Comparison of ENCODE assay signal across 19 mouse cellular contexts in genomic region chr16:32783324-32784062, GRCm38 (mm10). TPM values are rescaled to one million over a fixed set of nuclear protein-coding genes. Genes with fewer than 3 reads are reported as not detected.
DNase-seq lines count a peak whose midpoint lies in the region; ATAC-seq and TF ChIP-seq lines count a peak whose summit lies in the region.
"Had no signal": no experiment of that assay in that cellular context is flagged by ENCODE, and none has a peak within 500 bp of the region (broad histone marks: within the 10 kb centered on the region; RNA-seq: fewer than 3 reads in every experiment).

No protein-coding gene starts in this region.

- DNase-seq in midbrain, embryonic 10.5 days (ENCODE audit: low spot score): no peak
- DNase-seq in thymus, postnatal 10 days (ENCODE audit: low spot score in 2 of 2): no peak
- DNase-seq: cerebellum, adult 2 months; gastrocnemius, postnatal 14 days; heart, postnatal 36 days; layer of hippocampus, postnatal 36 days; right cerebral cortex, postnatal 25 days had no signal

- H3K27me3 ChIP-seq in intestine, embryonic 16.5 days (replicated peaks; ENCODE audit: control insufficient read depth, insufficient read depth, low read length): no peaks in the 10 kb centered on the region
- no peaks in the 10 kb centered on the region for H3K27me3 ChIP-seq in intestine, embryonic 15.5 days (replicated peaks)
- H3K27me3 ChIP-seq in midbrain, embryonic 10.5 days (ENCODE audit: low read depth, poor library complexity, severe bottlenecking): no peaks in the 10 kb centered on the region
- H3K27me3 ChIP-seq in midbrain, embryonic 16.5 days (ENCODE audit: control insufficient read depth, insufficient read depth, low read depth, low read length): no peaks in the 10 kb centered on the region
- no peaks in the 10 kb centered on the region for H3K27me3 ChIP-seq in hindbrain, embryonic 13.5 days
- H3K27me3 ChIP-seq in small intestine, adult 2 months (ENCODE audit: control insufficient read depth, insufficient read depth, low read length): no peaks in the 10 kb centered on the region

- TF ChIP-seq CTCF in small intestine, adult 2 months (IDR thresholded peaks at IDR 0.05; ENCODE audit: extremely low read depth, insufficient read length, insufficient replicate concordance, low read depth, low read length): no peak

- no peak overlapping the region for H3K4me3 ChIP-seq in intestine, embryonic 16.5 days (ENCODE audit: low read length)
- no peak overlapping the region for H3K4me3 ChIP-seq in intestine, embryonic 15.5 days (replicated peaks)
- no peak overlapping the region for H3K4me3 ChIP-seq in midbrain, embryonic 10.5 days
- H3K4me3 ChIP-seq in midbrain, embryonic 16.5 days (ENCODE audit: low read depth, low read length): no peak overlapping the region
- H3K4me3 ChIP-seq in hindbrain, embryonic 13.5 days: no peak overlapping the region
- no peak overlapping the region for H3K4me3 ChIP-seq in small intestine, adult 2 months (ENCODE audit: low read depth, low read length)
- H3K4me3 ChIP-seq: heart, embryonic 12.5 days had no signal

- no peaks in the 10 kb centered on the region for H3K36me3 ChIP-seq in intestine, embryonic 16.5 days (ENCODE audit: control insufficient read depth, insufficient read depth, low read length)
- no peaks in the 10 kb centered on the region for H3K36me3 ChIP-seq in intestine, embryonic 15.5 days
- H3K36me3 ChIP-seq in midbrain, embryonic 10.5 days: no peaks in the 10 kb centered on the region
- H3K36me3 ChIP-seq in midbrain, embryonic 16.5 days (ENCODE audit: control insufficient read depth, insufficient read depth, low read length): no peaks in the 10 kb centered on the region
- H3K36me3 ChIP-seq in hindbrain, embryonic 13.5 days: no peaks in the 10 kb centered on the region
- peaks cover 8% of the 10 kb centered on the region for H3K36me3 ChIP-seq in small intestine, adult 2 months (ENCODE audit: control insufficient read depth, insufficient read depth, low read length)
- H3K36me3 ChIP-seq: heart, embryonic 12.5 days had no signal

- TF ChIP-seq POLR2A in small intestine, adult 2 months (IDR thresholded peaks at IDR 0.05; ENCODE audit: low read depth, low read length): no peak

- H3K4me1 ChIP-seq in intestine, embryonic 16.5 days (ENCODE audit: control insufficient read depth, insufficient read depth, low read length): 0 out of 2 replicates have a peak, but pooled peaks cover 4% of the 10 kb centered on the region
- H3K4me1 ChIP-seq in intestine, embryonic 15.5 days (replicated peaks): no peaks in the 10 kb centered on the region
- peaks cover 15% of the 10 kb centered on the region for H3K4me1 ChIP-seq in midbrain, embryonic 10.5 days
- H3K4me1 ChIP-seq in midbrain, embryonic 16.5 days (ENCODE audit: control insufficient read depth, insufficient read depth, low read length): no peaks in the 10 kb centered on the region
- peaks cover 22% of the 10 kb centered on the region for H3K4me1 ChIP-seq in hindbrain, embryonic 13.5 days (replicated peaks)
- H3K4me1 ChIP-seq in small intestine, adult 2 months (ENCODE audit: control insufficient read depth, insufficient read depth, insufficient read length, low read length): no peaks in the 10 kb centered on the region

- no peak overlapping the region for H3K9ac ChIP-seq in intestine, embryonic 16.5 days (ENCODE audit: low read depth, low read length)
- no peak overlapping the region for H3K9ac ChIP-seq in intestine, embryonic 15.5 days
- H3K9ac ChIP-seq in midbrain, embryonic 16.5 days (ENCODE audit: low read depth, low read length): no peak overlapping the region
- H3K9ac ChIP-seq in hindbrain, embryonic 13.5 days: no peak overlapping the region
- H3K9ac ChIP-seq: heart, embryonic 12.5 days; liver, embryonic 14.5 days had no signal

- no peak overlapping the region for H3K4me2 ChIP-seq in intestine, embryonic 16.5 days (ENCODE audit: low read depth, low read length)
- H3K4me2 ChIP-seq in intestine, embryonic 15.5 days (replicated peaks): no peak overlapping the region
- no peak overlapping the region for H3K4me2 ChIP-seq in midbrain, embryonic 16.5 days (ENCODE audit: low read length)
- no peak overlapping the region for H3K4me2 ChIP-seq in hindbrain, embryonic 13.5 days
- H3K4me2 ChIP-seq: heart, embryonic 12.5 days had no signal

- peak; percentile 36; the same call in 1 of the 2 replicates for ATAC-seq in intestine, embryonic 16.5 days
- ATAC-seq in intestine, embryonic 15.5 days: no peak
- no peak for ATAC-seq in midbrain, embryonic 16.5 days
- ATAC-seq in hindbrain, embryonic 13.5 days (ENCODE audit: low FRiP score): no peak

- 46% methylated on average over 5 of the region's 5 CpGs for WGBS in intestine, embryonic 16.5 days
- 44% methylated on average over 5 of the region's 5 CpGs for WGBS in intestine, embryonic 15.5 days
- 76% methylated on average over 5 of the region's 5 CpGs for WGBS in midbrain, embryonic 10.5 days
- 46% methylated on average over 5 of the region's 5 CpGs for WGBS in midbrain, embryonic 16.5 days
- 41% methylated on average over 5 of the region's 5 CpGs for WGBS in hindbrain, embryonic 13.5 days
- WGBS in small intestine, adult 2 months: 62% methylated on average over 5 of the region's 5 CpGs

- H3K9me3 ChIP-seq in intestine, embryonic 16.5 days (ENCODE audit: control insufficient read depth, low read length): no peaks in the 10 kb centered on the region
- no peaks in the 10 kb centered on the region for H3K9me3 ChIP-seq in intestine, embryonic 15.5 days
- no peaks in the 10 kb centered on the region for H3K9me3 ChIP-seq in midbrain, embryonic 10.5 days (replicated peaks)
- H3K9me3 ChIP-seq in midbrain, embryonic 16.5 days (replicated peaks; ENCODE audit: control insufficient read depth, low read length, poor library complexity, severe bottlenecking): no peaks in the 10 kb centered on the region
- H3K9me3 ChIP-seq in hindbrain, embryonic 13.5 days: 0 out of 2 replicates have a peak, but pooled peaks cover 3% of the 10 kb centered on the region

- no peak overlapping the region; the same call in 1 of the 2 replicates for H3K27ac ChIP-seq in intestine, embryonic 16.5 days (ENCODE audit: low read length)
- no peak overlapping the region for H3K27ac ChIP-seq in intestine, embryonic 15.5 days
- peak overlapping the region; percentile 49 for H3K27ac ChIP-seq in midbrain, embryonic 10.5 days (replicated peaks)
- H3K27ac ChIP-seq in midbrain, embryonic 16.5 days (ENCODE audit: low read length): no peak overlapping the region
- H3K27ac ChIP-seq in hindbrain, embryonic 13.5 days: 0 out of 2 replicates have a peak overlapping the region, but pooled peaks have one; percentile 35
- peak overlapping the region; percentile 70; the same call in 1 of the 2 replicates for H3K27ac ChIP-seq in small intestine, adult 2 months (ENCODE audit: insufficient read depth, low read depth, low read length)
- H3K27ac ChIP-seq: liver, embryonic 14.5 days had no signal

RNA-seq across cellular contexts. Expression of gene Muc20, which starts 13.7 kb away (rescaled TPM):
- polyA plus RNA-seq in intestine, embryonic 16.5 days (2015; fragmentation: Nextera tagmentation; extraction: Ambion mirVana): 0.20 TPM in 1 of 2 replicates, not detected in the other
- polyA plus RNA-seq in intestine, embryonic 15.5 days (2015; fragmentation: Nextera tagmentation; extraction: Ambion mirVana): 0.09 TPM in 1 of 2 replicates, not detected in the other
- not detected in 2 replicates for polyA plus RNA-seq in midbrain, embryonic 10.5 days (2016; fragmentation: Nextera tagmentation; extraction: Ambion mirVana)
- not detected in 2 replicates for polyA plus RNA-seq in midbrain, embryonic 16.5 days (2015; fragmentation: Nextera tagmentation; extraction: Ambion mirVana)
- polyA plus RNA-seq in hindbrain, embryonic 13.5 days (2015; fragmentation: Nextera tagmentation; extraction: Ambion mirVana): not detected in 2 replicates
- 0.11 and 0.39 TPM in 2 replicates for polyA plus RNA-seq in small intestine, adult 2 months (2012; rRNA removed)
- polyA plus RNA-seq: cerebellum, adult 2 months; cortical plate, adult 2 months; neural tube, embryonic 11.5 days had no signal

RNA-seq across cellular contexts. Expression of gene Smbd1, which starts 26.8 kb away (rescaled TPM):
- 0.95 and 2.1 TPM in 2 replicates for polyA plus RNA-seq in intestine, embryonic 16.5 days (2015; fragmentation: Nextera tagmentation; extraction: Ambion mirVana)
- polyA plus RNA-seq in intestine, embryonic 15.5 days (2015; fragmentation: Nextera tagmentation; extraction: Ambion mirVana): 0.61 and 1.0 TPM in 2 replicates
- not detected in 2 replicates for polyA plus RNA-seq in midbrain, embryonic 10.5 days (2016; fragmentation: Nextera tagmentation; extraction: Ambion mirVana)
- not detected in 2 replicates for polyA plus RNA-seq in midbrain, embryonic 16.5 days (2015; fragmentation: Nextera tagmentation; extraction: Ambion mirVana)
- polyA plus RNA-seq in hindbrain, embryonic 13.5 days (2015; fragmentation: Nextera tagmentation; extraction: Ambion mirVana): not detected in 2 replicates
- polyA plus RNA-seq in small intestine, adult 2 months (2012; rRNA removed): 1.5 and 2.1 TPM in 2 replicates
- polyA plus RNA-seq: cerebellum, adult 2 months; cortical plate, adult 2 months; embryonic facial prominence, embryonic 14.5 days; heart, embryonic 12.5 days; kidney, embryonic 14.5 days; neural tube, embryonic 11.5 days; urinary bladder, adult 2 months had no signal

RNA-seq across cellular contexts. Expression of gene Muc4, which starts 47.8 kb away (rescaled TPM):
- 1.3 and 2.4 TPM in 2 replicates for polyA plus RNA-seq in intestine, embryonic 16.5 days (2015; fragmentation: Nextera tagmentation; extraction: Ambion mirVana)
- 1.7 and 2.5 TPM in 2 replicates for polyA plus RNA-seq in intestine, embryonic 15.5 days (2015; fragmentation: Nextera tagmentation; extraction: Ambion mirVana)
- 0.32 and 1.5 TPM in 2 replicates for polyA plus RNA-seq in midbrain, embryonic 10.5 days (2016; fragmentation: Nextera tagmentation; extraction: Ambion mirVana)
- not detected in 2 replicates for polyA plus RNA-seq in midbrain, embryonic 16.5 days (2015; fragmentation: Nextera tagmentation; extraction: Ambion mirVana)
- polyA plus RNA-seq in hindbrain, embryonic 13.5 days (2015; fragmentation: Nextera tagmentation; extraction: Ambion mirVana): not detected in 2 replicates
- 18.8 and 39.8 TPM in 2 replicates for polyA plus RNA-seq in small intestine, adult 2 months (2012; rRNA removed)

Comparison
In these comparisons a context has a peak if more than half of its experiments do, and no peak if none do; other contexts are left out.
1. H3K27ac ChIP-seq: peak in midbrain, embryonic 10.5 days (single experiment), hindbrain, embryonic 13.5 days (single experiment) and small intestine, adult 2 months (single experiment); none in intestine, embryonic 16.5 days (single experiment), intestine, embryonic 15.5 days (single experiment) and midbrain, embryonic 16.5 days (single experiment).